Mouse (Mus musculus): ENCODE data around the gene Lhx8.

Gene Lhx8

DNA sequence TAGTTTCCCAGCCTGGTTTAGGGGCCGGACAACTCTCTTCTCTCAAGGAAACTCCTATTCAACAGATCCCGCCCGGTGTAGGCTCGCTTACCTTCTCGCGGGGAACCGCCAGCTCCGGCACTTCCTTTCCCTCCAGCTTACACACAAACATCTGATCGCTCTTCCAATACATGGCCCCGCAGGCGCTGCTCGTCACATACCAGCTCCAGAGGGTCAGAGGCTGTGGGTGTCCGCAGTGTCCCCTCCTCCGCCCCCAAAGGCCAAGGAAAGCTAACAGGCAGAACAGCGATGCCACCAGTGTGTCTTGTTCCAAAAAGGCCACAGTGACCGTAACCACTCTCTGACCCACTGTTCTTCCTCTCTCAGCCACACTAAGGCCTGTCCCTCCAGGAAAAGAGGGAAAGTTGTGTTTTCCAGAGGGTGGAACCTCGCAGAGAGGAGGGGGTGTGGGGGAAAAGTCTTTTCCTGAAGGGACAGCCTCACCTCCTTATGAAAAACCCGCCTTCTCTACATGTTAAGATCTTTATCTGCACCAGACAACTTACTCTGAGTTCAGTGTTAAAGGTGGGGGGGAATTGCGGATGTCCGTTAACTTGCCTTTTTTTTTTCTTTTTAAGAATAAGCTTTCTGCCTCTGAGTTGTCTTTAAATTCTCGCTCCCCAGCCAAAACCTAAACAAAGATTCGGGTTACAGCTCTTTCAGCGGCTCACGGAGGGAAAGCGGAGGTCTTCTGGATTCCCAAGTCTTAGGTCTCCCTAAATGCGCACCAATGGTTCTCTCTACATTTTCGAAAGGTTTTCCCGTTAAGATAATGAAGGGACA lies at the start of gene Lhx8:
Gene Lhx8 (minus strand): TSS at position 479 of the 822 bp plus-strand sequence.
- DNase-seq (ENCODE audit: low read depth): no peak

DNA sequence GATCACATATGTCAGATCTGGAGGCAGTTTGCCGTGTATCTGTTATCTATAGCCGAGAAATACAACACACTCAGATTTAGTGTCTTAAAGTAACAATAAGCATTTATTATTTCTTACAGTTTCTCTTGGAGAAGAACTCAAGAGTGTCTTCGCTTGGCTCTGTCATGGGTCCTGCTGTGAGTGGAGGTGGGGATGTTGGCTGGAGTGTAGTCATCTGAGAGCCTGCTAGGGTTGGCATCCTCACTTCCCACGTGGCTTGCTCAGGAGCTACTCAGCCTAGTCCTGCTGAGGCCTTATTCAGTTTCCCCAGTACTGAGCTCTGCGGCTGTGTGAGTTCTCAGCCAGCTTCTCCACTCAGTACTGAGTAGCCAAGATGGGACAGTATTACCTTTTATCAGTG lies 43.1 kb upstream of the Lhx8 start:
- DNase-seq (ENCODE audit: low read depth): no peak

DNA sequence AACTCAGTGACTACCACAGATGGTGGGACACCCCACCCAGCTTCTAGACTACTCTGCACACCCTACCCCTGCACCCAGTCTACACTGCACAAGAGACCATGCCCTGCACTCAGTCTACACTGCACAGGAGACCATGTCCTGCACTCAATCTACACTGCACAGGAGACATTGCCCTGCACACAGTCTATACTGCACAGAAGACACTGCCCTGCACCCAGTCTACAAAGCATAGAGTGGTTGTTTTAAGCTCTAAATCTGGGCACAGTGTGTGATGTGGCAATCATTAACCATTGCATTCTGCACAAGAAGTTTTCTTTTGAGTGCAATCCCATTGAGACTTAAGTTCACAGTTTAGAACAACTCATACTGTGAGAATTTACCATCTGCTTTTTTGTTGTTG lies 42.2 kb upstream of the Lhx8 start:
- no peak for DNase-seq (ENCODE audit: low read depth)

DNA sequence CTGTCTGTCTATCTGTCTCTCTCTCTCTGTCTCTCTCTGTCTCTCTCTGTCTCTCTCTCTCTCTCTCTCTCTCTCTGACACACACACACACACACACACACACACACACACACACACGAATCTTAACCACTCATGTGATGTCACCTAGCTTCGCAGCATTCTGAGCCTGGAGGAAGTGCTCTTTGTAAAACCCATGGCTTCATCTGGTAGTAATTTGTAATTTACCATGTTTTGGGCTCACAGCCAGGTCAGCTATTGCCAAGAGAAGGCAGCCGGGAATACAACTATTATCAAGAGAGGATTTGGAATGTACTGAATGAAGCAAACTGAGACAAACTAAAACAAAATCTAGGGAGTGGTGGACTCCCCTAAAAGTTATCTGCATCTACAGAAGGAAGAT lies 36.9 kb upstream of the Lhx8 start:
- no peak for DNase-seq (ENCODE audit: low read depth)

DNA sequence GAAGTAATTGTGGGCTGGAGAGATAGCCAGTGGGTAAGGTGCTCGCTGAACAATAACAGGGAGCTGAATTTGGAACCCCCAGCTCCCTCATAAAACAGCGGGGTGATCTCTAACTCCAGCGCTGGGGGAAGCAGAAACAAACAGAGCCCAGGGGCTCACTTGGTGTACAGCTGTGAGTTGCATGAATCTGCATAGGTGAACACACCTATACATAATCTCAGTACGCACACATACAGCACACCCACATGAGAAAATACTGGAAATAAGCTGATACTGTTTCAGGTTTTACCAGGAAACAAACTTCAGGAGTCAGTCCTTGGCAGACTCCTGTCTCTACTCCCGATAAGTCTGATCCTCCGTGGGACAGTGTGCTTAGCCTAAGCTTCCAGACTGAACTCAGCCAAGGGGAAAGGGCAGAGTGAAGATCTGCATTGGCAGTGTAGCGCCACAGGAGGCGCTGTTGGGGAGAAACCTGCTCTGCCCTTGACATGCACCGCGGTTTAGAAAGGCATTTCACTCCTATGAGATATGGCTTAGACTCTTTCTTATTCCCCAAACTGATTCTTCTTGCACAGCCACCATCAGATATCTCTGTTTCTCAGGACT lies 34.2 kb upstream of the Lhx8 start:
- DNase-seq (ENCODE audit: low read depth): no peak

DNA sequence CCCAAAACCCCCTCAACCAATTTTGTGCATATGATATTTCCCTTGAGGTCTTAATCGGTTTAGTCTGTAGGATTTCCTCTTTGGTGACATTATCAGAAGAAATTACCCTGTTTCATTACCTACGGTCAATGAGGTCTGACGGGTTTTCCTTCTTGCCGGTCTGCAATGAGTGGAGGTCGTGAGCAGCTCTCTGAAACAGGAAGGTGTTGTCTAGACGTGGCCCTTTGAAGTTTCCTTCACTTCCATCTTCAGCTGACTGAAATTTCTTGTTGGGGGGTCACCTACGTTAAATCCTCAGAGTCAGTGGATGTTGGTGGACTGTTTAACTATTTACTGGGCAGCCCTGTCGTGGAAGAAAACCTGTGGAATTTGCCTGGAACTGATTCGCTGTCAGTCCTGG lies 33.0 kb upstream of the Lhx8 start:
- DNase-seq (ENCODE audit: low read depth): no peak

DNA sequence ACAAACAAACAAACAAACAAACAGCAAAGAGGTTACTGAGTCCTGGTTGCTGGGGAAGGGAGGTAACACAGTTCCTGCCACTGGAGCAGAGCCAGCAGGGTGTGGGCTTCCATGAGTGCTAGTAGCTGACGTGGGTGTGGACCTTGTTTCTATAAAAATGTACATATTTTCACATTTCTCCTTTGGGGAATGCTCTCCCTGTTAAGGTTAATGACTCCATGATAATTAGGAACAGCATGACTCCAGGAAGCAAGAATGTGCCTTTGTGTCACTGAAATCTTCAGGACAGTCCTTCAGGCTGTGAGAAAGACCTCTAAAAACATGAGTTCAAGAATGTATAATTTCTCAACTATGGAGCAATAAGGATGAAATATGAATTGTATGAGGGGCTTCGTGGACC lies 28.8 kb upstream of the Lhx8 start:
- DNase-seq (ENCODE audit: low read depth): no peak

DNA sequence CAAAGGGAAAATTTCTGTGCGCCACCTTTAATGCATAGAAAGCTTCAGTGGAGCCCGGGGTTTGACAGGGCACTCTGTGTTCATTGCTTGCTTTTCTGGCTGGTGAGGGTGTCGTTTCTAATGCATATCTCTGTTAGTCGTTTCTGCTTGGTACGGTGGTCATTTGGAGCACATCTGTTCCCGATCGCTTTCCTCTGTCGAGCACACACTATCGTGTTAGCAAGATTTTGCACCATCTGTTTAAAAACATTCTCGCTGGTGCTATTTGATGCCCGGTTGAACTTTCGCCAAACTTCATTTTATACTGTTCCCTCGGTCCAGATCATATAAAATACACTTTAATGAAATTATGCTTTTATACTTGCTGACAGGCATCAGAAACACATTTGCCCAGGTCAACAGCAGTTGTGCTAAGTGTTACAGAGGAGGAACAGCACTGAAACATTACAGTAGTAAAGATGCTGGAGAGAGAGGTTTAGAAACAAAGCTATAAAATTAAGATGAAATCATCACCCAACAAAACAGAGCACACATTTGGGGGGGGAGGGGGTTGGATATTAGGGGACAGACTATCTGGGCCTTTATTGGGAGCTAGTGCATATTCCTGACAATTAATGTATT lies 9.9 kb upstream of the Lhx8 start:
- DNase-seq (ENCODE audit: low read depth): no peak

DNA sequence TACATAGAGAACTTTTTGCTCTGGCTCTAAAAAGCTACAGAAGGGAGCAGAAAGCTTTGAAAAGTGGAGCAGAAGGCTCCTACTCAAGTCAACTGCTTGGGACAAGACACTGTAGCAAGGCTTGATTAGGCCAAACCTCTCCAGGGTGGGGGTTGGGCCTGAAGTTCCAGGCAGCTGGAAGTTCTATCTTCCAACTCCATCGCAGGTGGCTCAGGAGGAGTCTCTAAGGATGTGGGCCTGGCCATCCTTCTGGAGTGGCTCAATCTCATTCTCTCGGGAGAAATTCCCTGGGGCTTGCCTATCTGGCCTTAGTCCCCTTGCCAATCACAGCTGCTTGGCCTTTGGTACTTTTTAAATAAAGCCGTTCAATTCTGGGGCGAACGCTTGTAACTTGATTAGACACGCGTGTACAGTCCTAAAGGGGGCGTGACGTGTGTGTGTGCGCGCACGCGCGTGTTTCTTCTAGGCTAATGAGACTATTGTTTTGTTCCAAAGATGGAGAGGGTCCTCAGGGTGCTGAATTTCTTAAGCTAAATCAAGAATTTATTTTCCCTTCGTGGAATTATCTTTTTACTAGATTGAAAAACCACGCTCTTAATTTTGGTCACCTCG lies 9.3 kb upstream of the Lhx8 start:
- no peak for DNase-seq (ENCODE audit: low read depth)

DNA sequence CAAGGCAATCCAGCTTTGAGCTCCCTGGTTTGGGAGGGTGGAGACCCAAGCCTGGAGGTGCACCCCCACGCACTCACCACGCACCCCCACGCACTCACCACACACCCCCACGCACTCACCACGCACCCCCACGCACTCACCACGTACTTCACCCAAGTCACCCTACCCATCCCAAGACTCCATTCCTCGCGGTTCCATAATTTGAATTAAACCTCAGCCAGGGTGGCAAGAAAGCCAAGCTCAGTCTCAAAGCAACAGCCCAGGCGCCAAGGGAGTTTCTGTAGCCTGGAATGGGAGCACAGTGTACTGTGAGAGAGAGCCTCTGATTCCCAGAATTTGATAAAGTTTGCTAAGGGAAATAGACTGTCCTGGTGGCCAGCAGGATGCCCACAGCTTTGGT lies 4.3 kb upstream of the Lhx8 start:
- no peak for DNase-seq (ENCODE audit: low read depth)

DNA sequence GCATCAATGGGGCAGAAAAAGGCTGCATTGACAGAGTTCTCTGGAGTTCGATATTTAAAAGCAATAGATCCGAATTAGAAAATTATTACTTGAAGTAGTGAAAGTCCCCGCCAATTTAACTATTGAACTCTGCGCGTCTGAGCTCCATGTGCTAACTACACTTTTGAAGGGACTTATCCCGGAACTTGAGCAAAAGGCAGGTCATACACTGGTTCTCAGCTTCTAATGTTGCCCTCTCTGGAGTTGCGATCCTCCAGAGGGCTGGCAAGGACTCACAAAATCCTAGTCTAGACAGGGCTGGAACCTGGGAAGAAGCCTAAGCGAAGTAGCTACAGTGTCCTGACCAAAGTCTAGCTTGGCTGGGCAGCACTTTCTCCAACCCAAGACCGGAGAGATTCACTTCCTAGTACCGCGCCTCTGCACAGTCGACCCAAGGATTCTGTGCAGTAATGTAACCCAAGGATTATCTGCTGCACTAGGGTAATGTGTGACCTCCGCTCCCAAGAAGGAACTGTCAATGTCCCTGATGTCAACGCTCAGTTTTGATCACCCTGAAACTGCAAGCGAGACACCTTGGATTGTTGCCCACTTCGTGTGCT lies 3.0 kb upstream of the Lhx8 start:
- no peak for DNase-seq (ENCODE audit: low read depth)

DNA sequence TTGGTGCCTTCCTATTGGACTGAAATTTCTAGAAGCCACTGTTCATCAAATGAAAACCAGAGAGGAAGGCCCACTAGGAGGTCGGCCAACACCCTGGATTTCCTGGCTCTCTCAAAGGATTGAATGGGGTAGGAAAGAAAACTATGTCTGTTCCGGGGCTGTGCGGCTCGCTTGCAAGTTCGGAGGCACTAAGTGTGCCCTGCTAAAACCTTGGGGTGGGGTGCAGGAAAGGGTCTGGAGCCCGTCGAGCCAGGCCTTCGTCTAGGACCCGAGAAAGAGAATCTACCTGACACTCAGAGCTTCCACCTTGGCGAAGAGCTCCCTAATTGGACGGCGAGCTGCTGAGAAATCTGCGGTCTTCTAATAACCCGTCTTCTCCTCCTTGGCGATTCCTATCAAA lies 2.5 kb upstream of the Lhx8 start:
- DNase-seq (ENCODE audit: low read depth): no peak

DNA sequence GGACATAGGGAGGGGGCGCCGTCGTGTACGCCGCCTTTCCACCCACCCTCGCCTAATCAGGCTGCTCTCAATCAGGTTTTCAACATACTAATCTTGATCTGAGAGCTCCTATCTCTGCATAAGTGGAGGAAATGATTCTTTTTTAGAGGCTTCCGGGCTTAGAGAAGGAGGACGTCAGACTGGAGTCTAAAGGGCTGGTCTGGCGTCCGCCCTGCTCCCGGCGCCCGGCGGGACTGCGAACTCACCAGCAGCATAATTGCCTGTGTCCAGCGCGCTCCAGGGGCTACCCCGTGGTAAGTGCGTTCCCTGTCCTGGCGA lies 1.7 kb upstream of the Lhx8 start:
- DNase-seq (ENCODE audit: low read depth): no peak

DNA sequence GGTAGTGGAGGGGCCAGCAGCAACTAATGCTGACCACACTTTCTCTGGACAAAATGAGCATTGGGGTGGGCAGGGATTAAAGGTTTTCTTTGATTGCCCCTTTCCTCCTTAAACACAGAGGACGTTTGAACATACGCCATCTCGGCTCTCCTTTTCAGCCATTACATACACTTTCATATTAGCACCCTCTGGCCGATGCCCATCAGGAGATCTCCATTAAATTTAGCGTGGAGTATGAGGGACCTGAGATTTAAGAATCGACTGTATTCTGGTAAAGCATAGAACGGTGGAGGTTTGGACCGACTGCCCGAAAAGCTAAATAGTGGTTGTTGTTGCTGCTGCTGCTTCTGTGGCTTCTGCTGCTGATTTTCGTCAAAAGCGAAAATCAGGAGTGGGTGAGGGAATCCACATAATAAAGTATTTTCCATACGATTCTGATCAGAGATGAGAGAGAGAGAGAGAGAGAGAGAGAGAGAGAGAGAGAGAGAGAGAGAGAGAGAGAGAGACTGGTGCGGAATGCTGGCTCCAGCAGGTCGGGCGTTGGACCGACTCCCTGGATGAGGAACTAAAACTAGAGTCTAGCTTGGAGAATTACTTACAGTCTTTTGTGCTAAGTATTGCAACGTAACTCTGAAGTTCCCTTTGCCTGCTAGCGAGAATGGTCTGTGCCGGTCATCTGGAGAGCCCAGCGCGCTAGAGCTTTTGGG lies 1.2 kb upstream of the Lhx8 start:
- DNase-seq (ENCODE audit: low read depth): no peak

DNA sequence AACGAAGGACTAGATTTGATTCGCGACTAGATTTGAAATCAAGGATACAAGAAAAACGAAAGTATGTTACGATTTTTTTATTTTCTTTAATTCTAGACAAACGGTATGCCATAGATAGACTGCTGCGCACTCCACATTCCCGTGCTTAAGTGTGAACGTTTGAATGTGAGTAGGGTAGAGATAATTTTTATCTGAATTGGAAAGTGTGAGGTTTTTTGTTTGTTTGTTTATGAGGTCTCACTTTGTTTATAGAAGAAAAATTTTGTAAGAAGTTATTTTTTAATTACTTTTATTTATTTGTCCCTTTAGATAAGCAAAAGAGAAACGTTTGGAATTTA lies 513 bp upstream of the Lhx8 start:
- no peak for DNase-seq (ENCODE audit: low read depth)

DNA sequence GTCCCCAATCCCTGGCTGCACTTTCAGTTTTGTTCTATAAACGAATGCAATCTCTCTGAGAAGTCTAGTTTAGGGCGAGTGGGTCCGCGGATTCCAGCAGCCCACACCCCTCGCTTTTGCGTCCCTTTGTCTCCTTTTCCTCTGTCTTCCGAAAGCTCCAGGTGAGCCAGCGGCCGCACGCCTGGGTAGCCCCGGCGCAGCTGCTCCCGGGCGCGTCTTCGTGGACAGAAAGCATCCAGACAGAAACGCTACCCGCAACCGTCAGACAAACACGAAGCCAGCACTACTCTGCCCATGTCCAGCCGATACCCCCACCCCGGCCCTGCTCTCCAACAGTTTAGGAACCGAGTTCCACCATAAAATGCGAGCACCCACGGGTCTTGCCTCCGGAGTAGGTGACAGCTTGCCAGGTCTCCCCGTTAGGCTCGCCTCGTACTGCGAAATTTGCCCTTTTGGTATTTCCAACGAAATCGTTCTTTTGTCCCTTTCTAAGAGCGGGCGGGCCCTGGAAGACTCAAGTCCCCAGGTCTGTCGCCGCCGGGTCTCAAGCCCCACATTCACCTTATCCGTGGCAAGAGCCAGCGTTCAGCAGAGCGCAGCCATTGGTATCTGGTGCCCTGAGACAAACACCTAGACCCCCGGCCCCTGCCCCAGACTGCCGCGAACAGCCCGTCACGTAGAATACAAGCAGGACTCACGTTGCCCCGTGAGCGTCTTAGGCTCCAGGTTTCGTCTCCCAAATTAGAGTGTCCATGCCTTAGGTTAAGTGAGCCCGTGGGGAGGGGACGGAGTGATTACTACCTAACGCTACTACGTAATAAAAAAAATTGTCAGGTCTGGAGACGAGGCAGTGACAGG lies 907 bp downstream of the Lhx8 start:
- DNase-seq (ENCODE audit: low read depth): no peak

DNA sequence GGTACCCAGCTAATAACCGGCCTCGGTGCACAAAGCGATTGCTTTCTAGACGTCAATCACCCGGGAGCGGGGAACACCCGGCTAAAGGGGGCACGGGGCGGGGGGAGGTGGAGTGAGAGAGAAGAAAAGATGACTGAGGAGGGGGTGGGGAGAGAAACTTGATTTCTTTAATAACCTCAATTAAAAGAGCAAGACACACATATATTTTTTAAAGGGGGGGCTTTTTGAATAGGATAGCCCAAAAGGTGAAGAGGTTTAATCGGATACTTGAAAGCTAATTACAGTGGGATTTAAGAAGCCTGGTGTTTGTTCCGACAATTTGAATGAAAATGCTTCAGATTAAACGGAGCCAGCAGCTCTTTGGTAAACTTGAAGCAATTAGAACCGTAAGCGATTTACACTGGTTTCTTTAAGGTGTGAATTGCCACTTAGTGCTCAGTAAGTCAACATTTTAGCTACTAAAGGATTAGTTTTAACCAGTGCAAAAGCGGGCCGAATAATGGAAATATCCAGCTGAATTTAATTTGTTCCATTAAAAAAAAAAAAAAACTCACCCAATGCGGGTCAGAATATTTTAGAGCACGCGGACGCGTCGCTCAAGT lies 1.6 kb downstream of the Lhx8 start:
- DNase-seq (ENCODE audit: low read depth): no peak

DNA sequence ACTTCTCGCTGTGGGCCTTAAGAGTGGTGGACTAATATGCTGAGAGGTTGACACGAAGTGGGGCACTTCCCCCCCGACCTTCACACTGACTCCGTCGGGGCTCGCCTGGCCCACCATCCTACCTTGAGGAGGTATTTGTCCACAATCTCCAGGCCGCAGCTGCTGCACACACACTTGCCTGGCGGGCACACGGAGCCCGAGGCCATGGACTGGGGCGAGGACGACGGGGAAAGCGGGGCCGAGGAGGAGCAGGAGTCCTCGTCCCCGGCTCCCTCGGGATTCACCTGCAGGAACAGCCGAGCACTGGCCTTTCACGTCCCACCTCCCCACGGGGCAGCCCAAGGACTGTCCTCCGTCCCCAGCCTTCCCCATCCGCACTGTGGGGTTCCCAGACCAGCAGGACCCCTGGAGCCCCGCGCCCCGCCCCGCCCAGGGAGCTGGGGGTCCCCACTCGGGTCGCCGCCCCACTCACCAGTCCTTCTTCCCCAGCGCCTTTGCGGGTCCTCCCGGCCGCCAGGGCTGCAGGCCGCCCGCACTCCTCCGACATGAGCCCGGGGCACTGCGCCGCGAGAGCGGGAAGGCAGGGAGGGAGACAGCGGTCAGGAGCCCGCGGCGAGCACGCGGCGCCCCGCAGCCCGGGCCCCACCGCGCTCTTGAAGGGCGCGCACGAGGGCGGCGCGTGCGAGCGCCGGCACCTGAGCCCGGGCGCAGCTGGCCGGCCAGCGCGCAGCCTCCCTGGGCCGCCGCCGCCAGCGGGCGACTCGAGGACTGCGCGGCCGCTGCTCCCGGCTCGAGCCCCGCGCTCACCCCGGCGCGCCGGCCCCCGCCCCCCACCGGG lies 2.4 kb downstream of the Lhx8 start:
- DNase-seq (ENCODE audit: low read depth): no peak

DNA sequence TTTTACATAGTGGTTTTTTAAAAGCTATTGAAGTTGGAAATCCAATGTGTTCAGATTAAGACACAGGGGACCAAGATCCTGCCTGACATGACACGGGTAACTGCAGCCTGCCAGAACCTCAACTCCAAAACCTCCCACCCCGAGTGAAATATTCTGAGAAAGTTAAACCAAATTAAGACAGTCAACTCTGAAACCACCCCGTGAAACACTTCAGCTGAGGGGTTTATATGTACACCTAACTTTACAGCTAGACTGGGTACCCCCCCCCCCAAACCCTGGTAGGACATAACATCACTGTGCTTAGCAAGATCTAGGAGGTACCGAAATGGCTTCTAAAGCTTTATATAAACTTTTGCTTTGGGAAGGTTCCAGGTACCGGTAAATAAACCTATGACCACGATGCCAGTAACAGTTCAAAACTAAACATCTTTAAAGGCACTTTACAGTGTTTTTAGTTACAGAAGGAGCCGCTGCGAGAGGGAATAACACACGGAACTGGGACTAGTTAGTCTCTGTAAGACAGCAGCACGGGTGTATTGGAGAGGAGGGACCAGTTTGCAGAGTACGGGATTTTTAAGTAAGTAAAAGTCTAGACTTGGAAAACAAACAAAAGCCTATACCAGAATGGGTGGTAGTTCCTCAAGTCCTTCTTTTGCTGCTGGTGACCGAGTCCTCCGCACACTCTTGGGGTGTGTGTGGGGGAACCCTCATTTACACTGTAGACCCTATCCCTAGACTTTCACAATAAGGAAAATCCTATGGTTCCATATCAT lies 3.2 kb downstream of the Lhx8 start:
- no peak for DNase-seq (ENCODE audit: low read depth)
